Mouse (Mus musculus) adrenal gland, adult 18-20 months (tissue): ENCODE measurements at regions not wholly inside any gene's neighbourhood (a gene's known extent, or its start where the extent isn't known, plus 50 kb on each side); places are given as distances from the start of the nearest gene placed in this dataset.

Experiments
- DNase-seq, 2 experiments: peaks; one replicate each; pipeline ENCODE4 v3.0.0; 2021 to 2022; ENCODE audit warnings: low spot score in 2 of 2

DNA sequence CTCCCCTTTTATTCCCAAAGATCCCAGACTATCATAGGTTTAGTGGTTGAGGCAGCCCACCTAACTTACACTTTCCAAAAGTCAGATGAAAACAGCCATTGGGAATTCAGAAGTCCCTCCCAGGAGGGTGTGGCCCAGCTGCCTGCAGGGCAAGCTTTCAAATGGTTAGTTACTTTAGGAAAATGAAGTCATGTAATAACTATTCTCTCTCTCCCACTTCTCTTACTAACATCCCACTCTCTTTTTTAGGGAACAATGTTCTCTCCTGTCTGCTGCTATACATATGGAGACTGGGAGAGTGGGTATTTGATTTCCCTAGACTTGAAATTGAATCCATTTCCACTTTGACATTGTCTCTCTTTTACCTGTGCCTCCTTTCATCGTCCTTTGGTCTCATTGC, 55.0 kb downstream of the Zfp648 start:
- no peak for DNase-seq

DNA sequence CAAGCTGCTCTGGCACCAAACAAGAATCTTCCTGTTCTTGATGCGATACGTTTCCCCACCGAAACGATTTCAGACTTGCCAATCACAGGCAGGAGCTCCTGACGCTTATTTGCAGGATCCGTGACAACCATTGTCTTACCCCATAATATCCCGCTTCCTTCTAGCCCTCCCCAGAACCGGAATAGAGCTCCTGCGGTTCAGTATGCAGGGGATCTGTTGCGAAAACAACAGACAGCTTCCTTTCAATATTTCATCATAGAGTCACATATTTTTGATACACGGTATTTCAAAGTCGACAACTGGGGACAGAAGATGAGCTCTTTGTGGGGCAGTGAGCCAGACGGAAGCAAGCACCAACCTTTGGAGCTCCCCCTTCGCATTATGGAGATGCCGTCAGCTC, 55.8 kb downstream of the Zfp648 start:
- DNase-seq = no peak

DNA sequence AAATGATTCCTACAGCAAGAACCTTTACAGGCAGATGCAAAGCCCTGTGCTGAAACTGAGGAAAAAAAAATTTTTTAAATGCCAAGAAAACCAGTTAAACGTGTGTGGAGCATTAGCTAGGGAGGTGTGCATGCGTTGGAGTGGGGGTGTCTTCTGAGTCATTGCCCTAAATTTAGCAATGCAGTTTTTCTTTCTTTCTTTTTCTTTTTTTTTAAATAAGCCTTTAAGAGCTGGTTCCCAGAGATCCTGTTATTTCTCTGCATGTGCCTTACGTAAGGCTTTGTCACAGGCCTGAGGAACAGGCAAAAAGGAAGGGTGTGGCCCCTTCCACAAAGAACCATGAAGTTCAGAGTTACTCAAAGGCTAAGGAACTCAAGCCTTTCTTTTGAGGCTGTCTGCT, 57.5 kb downstream of the Zfp648 start:
- no peak for DNase-seq

DNA sequence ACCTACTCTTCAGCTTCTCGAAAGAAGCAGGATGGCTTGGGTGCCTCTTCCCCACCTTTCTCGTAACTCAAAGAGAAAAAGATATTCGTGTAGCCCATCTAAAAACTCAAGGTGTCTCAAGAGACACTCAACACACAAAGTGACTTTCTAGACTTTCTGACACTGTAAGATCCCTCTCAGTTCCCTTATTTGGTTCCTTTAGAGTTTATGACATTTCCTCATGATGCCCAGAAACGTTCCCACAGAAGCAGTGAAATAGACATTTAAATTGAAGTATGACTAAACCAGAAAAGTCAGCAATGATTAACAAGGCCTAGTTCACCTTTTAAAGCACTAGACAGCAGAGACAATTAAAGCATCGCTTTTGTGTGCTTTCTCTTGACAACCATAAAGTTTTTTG, 59.4 kb downstream of the Zfp648 start:
- no peak for DNase-seq

DNA sequence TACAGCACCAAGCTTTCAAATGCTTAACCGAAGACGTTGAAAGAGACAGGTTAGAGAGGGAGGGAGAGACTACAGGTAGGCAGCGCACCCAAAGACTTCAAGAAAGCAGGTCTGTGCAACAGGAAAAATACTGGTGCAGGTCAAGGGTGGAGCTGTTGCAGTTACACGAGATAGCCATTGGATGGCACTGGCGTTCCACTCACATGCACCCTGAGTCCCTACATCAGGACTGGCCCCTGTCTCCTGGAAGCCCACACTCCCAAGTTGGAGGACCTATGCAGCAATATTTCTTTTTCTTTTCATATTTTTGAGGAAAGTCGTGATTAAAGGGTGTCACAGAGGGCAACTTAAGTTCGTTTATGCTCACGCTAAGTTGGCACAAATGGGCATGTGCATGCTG, 80.5 kb downstream of the Zfp648 start:
- DNase-seq = peak; percentile 26 to 40

DNA sequence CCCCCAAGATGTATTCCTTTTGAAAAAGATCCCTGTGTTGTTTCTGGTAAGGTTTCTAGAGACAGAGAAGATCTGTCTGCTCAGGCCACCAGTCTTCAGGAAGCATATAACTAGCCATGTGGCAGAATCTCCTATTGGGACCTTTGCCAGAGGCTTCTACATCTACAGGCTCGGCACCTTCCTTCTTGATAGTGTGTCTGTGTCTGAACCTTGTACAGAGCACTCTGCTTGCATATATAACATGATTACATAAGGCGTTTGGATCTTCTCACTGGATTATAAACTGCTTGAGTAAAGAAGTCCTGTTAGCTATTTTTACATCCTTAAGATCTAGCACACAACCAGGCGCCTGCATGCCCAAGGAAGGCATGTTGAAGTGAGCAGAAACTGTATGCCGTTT, 85.1 kb downstream of the Zfp648 start:
- no peak for DNase-seq

DNA sequence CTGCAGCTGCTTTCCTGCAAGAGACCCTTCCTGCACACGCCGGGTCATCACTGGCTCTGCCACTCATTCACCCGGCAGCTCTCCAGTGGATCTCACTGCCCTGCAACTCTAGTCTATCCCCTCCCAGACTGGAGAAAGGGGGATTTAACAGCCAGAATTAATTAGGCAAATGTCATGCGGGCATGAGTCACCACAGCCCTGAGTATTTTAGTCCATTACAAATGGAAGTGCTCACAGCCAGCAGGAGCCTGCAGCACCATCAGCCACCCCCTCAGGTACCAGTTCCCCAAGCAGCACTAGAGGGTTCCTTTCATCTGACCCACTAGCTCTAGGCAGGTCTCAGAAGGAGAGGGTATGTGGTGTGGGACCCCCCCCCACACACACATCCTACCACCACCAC, 91.7 kb downstream of the Zfp648 start:
- DNase-seq = no peak

DNA sequence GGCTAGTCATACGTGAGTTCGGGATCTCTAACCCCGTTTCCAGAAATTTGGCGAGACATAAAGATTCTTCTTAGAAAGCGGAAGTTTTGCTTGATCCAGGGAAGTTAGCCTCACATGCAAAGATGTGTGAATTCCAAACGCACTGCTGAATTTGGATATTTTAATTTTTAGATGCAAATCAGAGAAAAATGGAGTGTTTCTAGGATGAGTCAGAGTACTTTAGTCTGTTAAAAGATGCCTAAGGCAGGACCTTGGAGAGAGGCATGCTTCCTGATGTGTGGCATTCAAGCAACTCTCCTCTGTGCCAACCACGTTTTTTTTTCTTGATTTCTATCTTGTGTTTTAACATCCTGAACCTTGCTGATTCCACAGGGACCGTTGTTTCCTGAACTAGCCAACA, 95.1 kb downstream of the Zfp648 start:
- no peak for DNase-seq

DNA sequence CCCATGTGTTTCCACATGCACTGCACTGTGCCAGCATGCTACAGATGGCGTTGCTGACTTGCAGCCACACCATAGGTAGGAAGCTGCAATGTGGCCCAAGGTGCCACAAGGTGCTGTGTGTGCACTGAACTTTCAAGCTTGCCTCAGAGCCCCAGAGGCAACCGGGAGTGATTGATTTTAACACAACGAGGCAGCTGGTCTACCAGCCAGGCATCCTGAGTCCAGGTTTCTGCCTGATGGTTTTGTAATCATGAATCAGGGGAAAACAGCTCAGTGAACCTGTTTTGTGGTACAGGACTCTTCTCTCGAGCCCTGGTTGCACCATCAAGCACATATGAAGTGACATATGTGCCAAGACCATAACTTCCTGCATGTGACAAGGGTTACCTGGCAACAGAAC, 98.9 kb downstream of the Zfp648 start:
- no peak for DNase-seq

DNA sequence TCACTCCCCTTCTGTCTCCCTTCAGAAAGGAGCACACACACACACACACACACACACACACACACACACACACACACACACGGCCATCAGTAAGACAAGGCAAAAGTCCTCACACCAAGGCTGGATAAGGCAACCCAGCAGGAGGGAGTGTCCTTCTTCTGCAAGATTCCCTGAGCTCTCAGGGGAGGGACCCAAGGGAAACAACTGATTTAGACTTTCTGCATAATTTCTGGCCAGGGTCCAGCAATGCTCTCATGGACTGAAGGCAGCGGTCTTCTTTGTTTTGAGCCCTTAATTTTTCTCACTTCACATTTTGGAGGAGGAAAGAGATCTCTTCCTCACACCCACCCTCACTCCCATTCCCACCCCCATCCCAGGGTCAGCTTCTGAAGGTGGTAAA, 108.7 kb downstream of the Zfp648 start:
- no peak for DNase-seq
